Mouse (Mus musculus) heart, embryonic 12.5 days (tissue): ENCODE results near the gene Exosc3. TPM values are rescaled to one million over a fixed set of nuclear protein-coding genes. Genes with fewer than 3 reads are reported as not detected.
"Not testable (repeated sequence)": the region's sequence is repeated elsewhere in the genome, so short reads cannot be mapped to it uniquely, and the experiment has no call there.

Experiments
- ATAC-seq: fragments of 200-750 bp; cut with Nextera tagmentation; 2 replicates; pipeline ENCODE4 v1.8.0; 2017; ENCODE audit warnings: moderate TSS enrichment, moderate library complexity; ENCODE audit not compliant: insufficient number of reproducible peaks, low FRiP score
- H3K27ac ChIP-seq: fragments of 300-500 bp; sonication (generic); 2 replicates; pipeline ENCODE4 v1.5.1; 2016; ENCODE audit warnings: mild to moderate bottlenecking, moderate library complexity; ENCODE audit not compliant: poor library complexity, severe bottlenecking
- H3K27me3 ChIP-seq: fragments of 300-500 bp; sonication (generic); replicated peaks from 2 replicates; pipeline ENCODE4 v1.6.1; 2016; ENCODE audit warnings: mild to moderate bottlenecking, moderate library complexity
- H3K36me3 ChIP-seq: fragments of 300-500 bp; sonication (generic); 2 replicates; pipeline ENCODE4 v1.6.1; 2016; ENCODE audit warnings: mild to moderate bottlenecking, moderate library complexity
- H3K4me1 ChIP-seq: fragments of 300-500 bp; sonication (generic); replicated peaks from 2 replicates; pipeline ENCODE4 v1.6.1; 2016; ENCODE audit warnings: mild to moderate bottlenecking
- H3K4me2 ChIP-seq: fragments of 300-500 bp; sonication (generic); 2 replicates; pipeline ENCODE4 v1.6.1; 2016; ENCODE audit warnings: mild to moderate bottlenecking, moderate library complexity
- H3K4me3 ChIP-seq: fragments of 300-500 bp; sonication (generic); 2 replicates; pipeline ENCODE4 v1.5.1; 2016; ENCODE audit warnings: mild to moderate bottlenecking
- H3K9ac ChIP-seq: fragments of 300-500 bp; sonication (generic); 2 replicates; pipeline ENCODE4 v1.6.1; 2016; ENCODE audit warnings: mild to moderate bottlenecking, moderate library complexity
- H3K9me3 ChIP-seq: fragments of 300-500 bp; sonication (generic); replicated peaks from 2 replicates; pipeline ENCODE4 v1.6.1; 2016; ENCODE audit warnings: mild to moderate bottlenecking, moderate library complexity
- WGBS: fragments of 180-500 bp; shearing (Covaris S2); methylation state at CpG from one replicate; pipeline ENCODE4 v1.1.7; 2016; 5-methylcytosine and 5-hydroxymethylcytosine counted together
- polyA plus RNA-seq: library from polyadenylated mRNA; unstranded; fragments of >200 nt; fragmentation: Nextera tagmentation; extraction: Ambion mirVana; gene quantifications from 2 replicates; pipeline ENCODE4 v1.2.1, GENCODE M21; 2016

Exosc3 gene
- polyA plus RNA-seq = 36.6 and 37.0 TPM in 2 replicates

GRCm38 (mm10) chr4:45342286-45343155 lies at the start of gene Exosc3:
Gene Exosc3, minus strand, starts transcription at chr4:45342732.
- peaks cover 18% of the 10 kb centered on the region for H3K4me1 ChIP-seq
- under 1% methylated on average over 76 of the region's 76 CpGs for WGBS
- no peaks in the 10 kb centered on the region for H3K9me3 ChIP-seq
- H3K4me3 ChIP-seq = peak within 1 kb of the TSS; percentile 99
- H3K27me3 ChIP-seq = no peaks in the 10 kb centered on the region
- H3K9ac ChIP-seq = peak within 1 kb of the TSS; percentile 99
- H3K4me2 ChIP-seq = peak within 1 kb of the TSS; percentile 84
- ATAC-seq = peak; percentile 89
- H3K36me3 ChIP-seq = peaks cover 16% of the 10 kb centered on the region
- H3K27ac ChIP-seq = peak within 1 kb of the TSS; percentile 99

DNA sequence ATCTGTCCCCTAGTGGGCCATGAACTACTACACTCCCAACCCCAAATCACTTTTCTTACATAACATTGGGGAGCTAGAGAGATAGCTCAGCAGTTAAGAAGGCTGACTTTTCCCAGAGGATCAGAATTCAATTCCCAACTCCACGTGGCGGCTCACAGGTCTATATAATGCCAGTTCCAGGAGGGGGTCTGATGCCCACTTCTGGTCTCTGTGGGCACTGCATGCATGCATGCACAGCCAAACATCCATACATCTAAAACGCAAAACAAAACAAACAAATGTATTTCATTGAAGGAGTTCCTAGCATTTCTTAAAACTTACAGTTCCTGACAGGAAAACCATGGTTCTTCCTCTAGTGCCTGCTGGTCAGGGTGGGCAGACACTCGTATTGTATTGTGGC lies 49.6 kb upstream of the Exosc3 start:
- H3K4me2 ChIP-seq = no peak overlapping the region
- 70% methylated on average over 4 of the region's 4 CpGs for WGBS
- no peaks in the 10 kb centered on the region for H3K9me3 ChIP-seq
- H3K27me3 ChIP-seq = no peaks in the 10 kb centered on the region
- ATAC-seq = no peak
- H3K4me3 ChIP-seq = no peak overlapping the region
- H3K4me1 ChIP-seq = no peaks in the 10 kb centered on the region
- H3K9ac ChIP-seq = no peak overlapping the region
- no peak overlapping the region for H3K27ac ChIP-seq
- peaks cover 12% of the 10 kb centered on the region for H3K36me3 ChIP-seq

GRCm38 (mm10) chr4:45387296-45387695 lies 44.8 kb upstream of the Exosc3 start:
- H3K4me1 ChIP-seq, H3K4me3 ChIP-seq, ATAC-seq, H3K9ac ChIP-seq, H3K27me3 ChIP-seq, H3K9me3 ChIP-seq, H3K27ac ChIP-seq, H3K4me2 ChIP-seq, H3K36me3 ChIP-seq: not testable (repeated sequence)
- WGBS = 84% methylated on average over 5 of the region's 5 CpGs

- H3K36me3 ChIP-seq = peaks cover 12% of the 10 kb centered on the region
- not testable (repeated sequence) for H3K4me2 ChIP-seq, H3K27ac ChIP-seq, H3K4me1 ChIP-seq, ATAC-seq, H3K9me3 ChIP-seq, H3K27me3 ChIP-seq, H3K9ac ChIP-seq, H3K4me3 ChIP-seq
- WGBS = 37% methylated on average over 2 of the region's 2 CpGs
These were observed 39.6 kb upstream of the Exosc3 start for GRCm38 (mm10) chr4:45382133-45382532.

DNA sequence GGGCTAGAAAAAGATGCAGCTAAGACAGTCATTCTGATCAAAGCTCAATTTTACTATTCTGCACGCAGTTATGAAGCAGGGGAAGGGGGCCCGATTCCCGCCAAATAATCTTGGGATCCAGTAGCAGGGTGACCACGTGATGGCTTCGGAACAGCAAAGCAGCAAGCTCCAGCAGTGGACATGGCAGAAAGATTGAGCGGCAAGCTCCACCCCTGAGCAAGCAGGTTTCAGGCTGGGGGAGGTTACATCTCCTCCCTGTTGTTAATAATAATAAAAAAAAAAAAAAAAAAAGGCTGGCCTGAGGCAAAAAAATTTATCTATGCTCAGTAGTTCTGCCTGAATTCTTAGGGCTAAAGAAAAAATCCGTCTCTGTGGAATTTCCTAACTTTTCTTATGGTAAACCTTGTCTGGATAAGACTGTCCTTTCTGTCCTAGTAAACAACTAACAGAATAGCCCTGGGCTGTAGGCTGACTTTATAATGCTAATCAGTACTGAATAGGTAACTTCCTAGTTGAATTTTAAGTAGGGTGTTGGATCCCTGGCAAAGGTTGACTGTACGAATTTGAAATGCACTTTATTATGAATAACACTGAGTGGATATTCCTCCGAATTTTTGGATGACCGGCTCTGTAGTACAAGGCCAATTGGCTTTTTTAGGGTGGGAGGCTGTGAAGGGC lies 38.5 kb upstream of the Exosc3 start:
- not testable (repeated sequence) for H3K9me3 ChIP-seq, ATAC-seq, H3K4me2 ChIP-seq, H3K4me3 ChIP-seq, H3K27me3 ChIP-seq, H3K4me1 ChIP-seq, H3K27ac ChIP-seq, H3K9ac ChIP-seq
- 86% methylated on average over 10 of the region's 10 CpGs for WGBS
- H3K36me3 ChIP-seq = peaks cover 22% of the 10 kb centered on the region

DNA sequence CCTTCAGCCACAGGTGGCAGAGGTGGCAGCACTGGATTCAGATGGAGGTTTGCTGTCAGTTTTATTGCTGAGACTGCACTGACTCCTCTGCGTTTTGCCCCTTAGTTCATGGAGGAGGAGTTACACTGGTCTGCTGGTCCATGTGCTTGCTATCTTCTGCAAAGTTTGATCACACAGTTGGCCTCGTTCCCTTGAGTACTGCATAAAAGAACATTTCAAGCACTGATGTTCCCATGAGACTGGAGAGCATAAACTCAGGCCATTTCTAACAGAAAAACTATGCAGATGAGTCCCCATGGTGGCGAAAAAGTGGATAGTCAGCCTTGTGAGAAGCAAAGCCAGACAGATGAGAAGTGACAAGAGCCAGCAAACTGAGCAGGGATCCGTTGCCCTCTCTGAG lies 34.0 kb upstream of the Exosc3 start:
- Histone ChIP-seq H3K4me2 (no peak overlapping the region), H3K27ac (no peak overlapping the region), H3K36me3 (peaks cover 62% of the 10 kb centered on the region), H3K9ac (no peak overlapping the region), H3K27me3 (no peaks in the 10 kb centered on the region), H3K9me3 (no peaks in the 10 kb centered on the region), H3K4me1 (no peaks in the 10 kb centered on the region), H3K4me3 (no peak overlapping the region)
- ATAC-seq = no peak
- 84% methylated on average over 4 of the region's 4 CpGs for WGBS

DNA sequence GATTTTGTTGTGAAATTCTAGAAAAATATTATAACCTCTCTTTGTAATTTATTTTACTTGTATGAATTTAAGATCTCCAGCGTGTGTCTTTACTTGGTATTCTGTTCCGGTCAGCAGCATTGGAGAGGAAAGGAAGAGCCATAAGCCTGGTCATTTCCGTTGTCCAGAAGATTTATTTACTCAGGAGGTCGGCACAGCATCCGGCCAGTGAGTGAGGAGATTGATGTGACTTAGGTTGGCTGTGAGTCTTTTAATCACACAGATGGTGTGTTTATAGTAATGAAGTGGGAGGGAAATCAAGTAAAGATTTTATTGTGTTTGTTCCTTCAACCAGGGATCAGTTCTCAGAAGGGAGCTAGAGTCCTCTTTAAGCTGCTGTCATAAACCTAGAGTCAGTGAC lies 32.3 kb upstream of the Exosc3 start:
- ATAC-seq = no peak
- H3K27ac ChIP-seq = no peak overlapping the region
- 85% methylated on average over 5 of the region's 5 CpGs for WGBS
- peaks cover 76% of the 10 kb centered on the region for H3K36me3 ChIP-seq
- H3K4me3 ChIP-seq = no peak overlapping the region
- H3K27me3 ChIP-seq = no peaks in the 10 kb centered on the region
- no peak overlapping the region for H3K9ac ChIP-seq
- H3K9me3 ChIP-seq = no peaks in the 10 kb centered on the region
- no peak overlapping the region for H3K4me2 ChIP-seq
- no peaks in the 10 kb centered on the region for H3K4me1 ChIP-seq

GRCm38 (mm10) chr4:45371261-45371660 lies 28.7 kb upstream of the Exosc3 start:
- H3K27ac ChIP-seq = no peak overlapping the region
- H3K4me1 ChIP-seq = no peaks in the 10 kb centered on the region
- no peak overlapping the region for H3K4me3 ChIP-seq
- H3K27me3 ChIP-seq = no peaks in the 10 kb centered on the region
- H3K4me2 ChIP-seq = no peak overlapping the region
- no peak for ATAC-seq
- peaks cover 70% of the 10 kb centered on the region for H3K36me3 ChIP-seq
- no peaks in the 10 kb centered on the region for H3K9me3 ChIP-seq
- WGBS = 82% methylated on average over 3 of the region's 3 CpGs
- no peak overlapping the region for H3K9ac ChIP-seq

DNA sequence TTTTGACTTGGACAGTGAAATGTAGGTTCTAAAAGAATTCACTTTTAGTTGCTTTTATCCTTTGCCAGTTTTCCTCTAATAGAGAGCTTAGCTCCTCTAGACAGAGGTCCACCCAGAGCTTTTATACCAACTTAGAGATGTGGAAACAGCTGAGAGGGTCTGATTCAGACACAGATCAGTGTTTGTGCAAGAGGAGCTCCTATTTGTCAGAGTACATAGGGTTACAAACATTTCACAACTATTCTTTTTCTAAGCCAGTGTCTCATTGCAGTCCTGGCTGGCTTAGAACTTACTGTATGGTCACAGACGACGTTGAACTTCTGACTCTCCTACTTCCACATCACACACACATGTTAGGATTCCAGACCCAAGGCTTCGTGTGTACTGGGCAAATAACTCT lies 14.1 kb upstream of the Exosc3 start:
- no peak overlapping the region for H3K4me2 ChIP-seq
- peaks cover 22% of the 10 kb centered on the region for H3K36me3 ChIP-seq
- WGBS = 91% methylated on average over 3 of the region's 3 CpGs
- no peaks in the 10 kb centered on the region for H3K27me3 ChIP-seq
- ATAC-seq = no peak
- H3K9me3 ChIP-seq = no peaks in the 10 kb centered on the region
- no peak overlapping the region for H3K27ac ChIP-seq
- no peaks in the 10 kb centered on the region for H3K4me1 ChIP-seq
- no peak overlapping the region for H3K9ac ChIP-seq
- H3K4me3 ChIP-seq = no peak overlapping the region

- Histone ChIP-seq H3K4me2 (peak within 1 kb of the TSS; percentile 84), H3K4me1 (peaks cover 18% of the 10 kb centered on the region), H3K27ac (peak within 1 kb of the TSS; percentile 99), H3K9me3 (no peaks in the 10 kb centered on the region), H3K27me3 (no peaks in the 10 kb centered on the region), H3K9ac (peak within 1 kb of the TSS; percentile 99), H3K36me3 (peaks cover 11% of the 10 kb centered on the region), H3K4me3 (peak within 1 kb of the TSS; percentile 99)
- peak; percentile 94 for ATAC-seq
- WGBS = under 1% methylated on average over 39 of the region's 42 CpGs
These were observed 773 bp downstream of the Exosc3 start, which contains the start of gene Dcaf10 for GRCm38 (mm10) chr4:45341669-45342249. Gene Dcaf10, plus strand, starts transcription at chr4:45342101.

GRCm38 (mm10) chr4:45341226-45341625 lies 1.3 kb downstream of the Exosc3 start:
- 0 out of 2 replicates have a peak overlapping the region, but pooled peaks have one; percentile 99 for H3K9ac ChIP-seq
- peak overlapping the region; percentile 99; the same call in 1 of the 2 replicates for H3K4me3 ChIP-seq
- H3K9me3 ChIP-seq = no peaks in the 10 kb centered on the region
- peaks cover 9% of the 10 kb centered on the region for H3K36me3 ChIP-seq
- peak overlapping the region; percentile 84 for H3K4me2 ChIP-seq
- H3K27me3 ChIP-seq = no peaks in the 10 kb centered on the region; the same call in 1 of the 2 replicates
- no peak for ATAC-seq
- H3K4me1 ChIP-seq = peaks cover 18% of the 10 kb centered on the region
- WGBS = 49% methylated on average over 9 of the region's 9 CpGs
- H3K27ac ChIP-seq = no peak overlapping the region
